Mouse (Mus musculus): ENCODE measurements around the gene Abca1. TPM values are rescaled to one million over a fixed set of nuclear protein-coding genes. Genes with fewer than 3 reads are reported as not detected.

Abca1 gene
- 8.9 and 9.3 TPM in 2 replicates for polyA plus RNA-seq (2012; rRNA removed)

- Histone ChIP-seq H3K36me3 (ENCODE audit: control insufficient read depth, insufficient read depth, low read length) (no peaks in the 10 kb centered on the region), H3K4me3 (ENCODE audit: insufficient read depth, low read depth, low read length) (peak within 1 kb of the TSS; percentile 93), H3K27ac (ENCODE audit: insufficient read depth, low read depth, low read length) (peak within 1 kb of the TSS; percentile 82), H3K4me1 (ENCODE audit: control insufficient read depth, insufficient read depth, low read length) (peaks cover 6% of the 10 kb centered on the region; the same call in 1 of the 2 replicates), H3K27me3 (replicated peaks; ENCODE audit: control insufficient read depth, insufficient read depth, low read length) (no peaks in the 10 kb centered on the region)
- under 1% methylated on average over 37 of the region's 37 CpGs for WGBS
- peak; percentile 64 for TF ChIP-seq POLR2A (IDR thresholded peaks at IDR 0.05; ENCODE audit: low read depth, low read length)
- TF ChIP-seq CTCF (conservative IDR thresholded peaks at IDR 0.05; ENCODE audit: insufficient read depth, insufficient read length, low read depth, low read length): 0 out of 2 replicates have a peak, but pooled peaks have one; percentile 11
- DNase-seq: peak; percentile 97
Measured at GRCm38 (mm10) chr4:53159767-53160166, at the start of gene Abca1. Abca1 (minus strand) TSS chr4:53159895.

DNA sequence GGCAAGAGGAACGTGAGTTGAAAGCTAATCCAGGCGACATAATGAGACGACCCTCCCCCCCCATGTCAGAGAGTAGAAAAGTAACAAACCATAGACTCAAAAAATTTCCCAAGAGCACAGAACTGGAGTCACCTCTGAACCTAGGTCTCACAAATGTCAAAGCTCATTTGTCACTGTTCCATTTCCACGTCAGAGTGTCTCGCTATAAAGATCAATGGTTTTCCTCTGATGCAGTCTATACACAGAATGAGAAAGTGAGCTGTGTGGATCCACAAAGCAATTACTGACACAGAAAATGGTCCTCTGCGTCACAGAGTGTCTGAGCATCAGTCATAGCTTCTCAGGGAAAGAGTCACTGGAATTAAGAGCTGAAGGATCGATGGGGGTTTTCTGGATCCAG, 44.8 kb upstream of the Abca1 start:
- Histone ChIP-seq H3K27ac (ENCODE audit: insufficient read depth, low read depth, low read length) (no peak overlapping the region), H3K27me3 (replicated peaks; ENCODE audit: control insufficient read depth, insufficient read depth, low read length) (no peaks in the 10 kb centered on the region), H3K4me3 (ENCODE audit: insufficient read depth, low read depth, low read length) (no peak overlapping the region), H3K36me3 (ENCODE audit: control insufficient read depth, insufficient read depth, low read length) (no peaks in the 10 kb centered on the region), H3K4me1 (ENCODE audit: control insufficient read depth, insufficient read depth, low read length) (no peaks in the 10 kb centered on the region)
- TF ChIP-seq CTCF (conservative IDR thresholded peaks at IDR 0.05; ENCODE audit: insufficient read depth, insufficient read length, low read depth, low read length) (no peak), POLR2A (IDR thresholded peaks at IDR 0.05; ENCODE audit: low read depth, low read length) (no peak)
- DNase-seq: no peak
- 73% methylated on average over 7 of the region's 7 CpGs for WGBS

GRCm38 (mm10) chr4:53203595-53204400, 44.1 kb upstream of the Abca1 start:
- no peaks in the 10 kb centered on the region for H3K27me3 ChIP-seq (replicated peaks; ENCODE audit: control insufficient read depth, insufficient read depth, low read length)
- 59% methylated on average over 15 of the region's 15 CpGs for WGBS
- DNase-seq: peak; percentile 43
- H3K4me3 ChIP-seq (ENCODE audit: insufficient read depth, low read depth, low read length): no peak overlapping the region
- TF ChIP-seq CTCF (conservative IDR thresholded peaks at IDR 0.05; ENCODE audit: insufficient read depth, insufficient read length, low read depth, low read length) (no peak), POLR2A (IDR thresholded peaks at IDR 0.05; ENCODE audit: low read depth, low read length) (no peak)
- H3K27ac ChIP-seq (ENCODE audit: insufficient read depth, low read depth, low read length): no peak overlapping the region
- no peaks in the 10 kb centered on the region for H3K4me1 ChIP-seq (ENCODE audit: control insufficient read depth, insufficient read depth, low read length)
- H3K36me3 ChIP-seq (ENCODE audit: control insufficient read depth, insufficient read depth, low read length): no peaks in the 10 kb centered on the region

DNA sequence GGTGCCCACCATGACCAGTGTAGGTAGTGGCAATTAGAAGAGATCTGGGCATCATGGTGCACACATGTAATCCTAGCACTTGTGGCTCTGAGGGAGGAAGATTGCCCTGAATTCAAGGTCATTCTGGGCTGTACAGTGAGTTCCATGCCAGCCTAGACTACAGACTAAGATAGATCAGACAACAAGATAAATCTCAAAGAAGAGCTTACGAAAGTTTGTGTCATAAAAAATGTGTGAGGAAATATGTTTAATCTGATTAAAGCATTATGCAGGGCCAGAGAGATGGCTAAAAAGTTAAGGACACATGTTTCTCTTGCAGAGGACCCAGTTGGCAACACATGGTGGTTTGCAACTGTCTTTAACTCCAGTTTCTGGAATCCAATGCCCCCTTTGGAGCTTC, 40.6 kb upstream of the Abca1 start:
- Histone ChIP-seq H3K36me3 (ENCODE audit: control insufficient read depth, insufficient read depth, low read length) (no peaks in the 10 kb centered on the region), H3K4me1 (ENCODE audit: control insufficient read depth, insufficient read depth, low read length) (peaks cover 3% of the 10 kb centered on the region; the same call in 1 of the 2 replicates), H3K27me3 (replicated peaks; ENCODE audit: control insufficient read depth, insufficient read depth, low read length) (no peaks in the 10 kb centered on the region), H3K27ac (ENCODE audit: insufficient read depth, low read depth, low read length) (no peak overlapping the region), H3K4me3 (ENCODE audit: insufficient read depth, low read depth, low read length) (no peak overlapping the region)
- TF ChIP-seq POLR2A (IDR thresholded peaks at IDR 0.05; ENCODE audit: low read depth, low read length): no peak
- TF ChIP-seq CTCF (conservative IDR thresholded peaks at IDR 0.05; ENCODE audit: insufficient read depth, insufficient read length, low read depth, low read length): no peak
- WGBS: 80% methylated on average over 1 of the region's 1 CpGs
- DNase-seq: no peak

DNA sequence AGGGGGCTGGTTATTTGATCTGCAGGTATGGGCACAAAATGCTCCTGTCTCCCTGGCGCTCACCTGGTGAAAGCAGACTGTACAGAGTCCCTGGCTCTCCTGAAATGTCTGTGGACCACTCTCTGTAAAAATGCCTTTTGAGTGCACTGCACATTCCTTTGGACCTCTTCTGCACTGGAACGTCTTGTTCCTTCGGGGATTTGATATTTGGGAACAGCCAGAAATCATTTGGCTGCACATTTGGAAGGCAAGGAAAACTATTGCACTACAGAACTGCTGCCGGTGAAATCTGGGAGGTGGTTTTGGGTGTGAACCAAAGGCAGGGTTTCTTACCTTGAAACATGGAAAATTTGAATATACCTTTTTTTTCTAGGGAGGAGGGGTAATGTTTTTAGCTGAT, 38.1 kb upstream of the Abca1 start:
- no peak for DNase-seq

GRCm38 (mm10) chr4:53196058-53196771, 36.5 kb upstream of the Abca1 start:
- 19% methylated on average over 24 of the region's 24 CpGs for WGBS

More for the DNA sequence above, 38.1 kb upstream of the Abca1 start:
- H3K27ac ChIP-seq (ENCODE audit: insufficient read depth, low read depth, low read length): no peak overlapping the region
- no peaks in the 10 kb centered on the region for H3K36me3 ChIP-seq (ENCODE audit: control insufficient read depth, insufficient read depth, low read length)
- no peak for TF ChIP-seq CTCF (conservative IDR thresholded peaks at IDR 0.05; ENCODE audit: insufficient read depth, insufficient read length, low read depth, low read length)
- TF ChIP-seq POLR2A (IDR thresholded peaks at IDR 0.05; ENCODE audit: low read depth, low read length): no peak
- H3K27me3 ChIP-seq (replicated peaks; ENCODE audit: control insufficient read depth, insufficient read depth, low read length): no peaks in the 10 kb centered on the region
- H3K4me3 ChIP-seq (ENCODE audit: insufficient read depth, low read depth, low read length): no peak overlapping the region
- H3K4me1 ChIP-seq (ENCODE audit: control insufficient read depth, insufficient read depth, low read length): peaks cover 3% of the 10 kb centered on the region; the same call in 1 of the 2 replicates
- WGBS: 69% methylated on average over 4 of the region's 4 CpGs

More at GRCm38 (mm10) chr4:53196058-53196771, 36.5 kb upstream of the Abca1 start:
- H3K27me3 ChIP-seq (replicated peaks; ENCODE audit: control insufficient read depth, insufficient read depth, low read length): no peaks in the 10 kb centered on the region
- H3K4me1 ChIP-seq (ENCODE audit: control insufficient read depth, insufficient read depth, low read length): peaks cover 3% of the 10 kb centered on the region; the same call in 1 of the 2 replicates
- TF ChIP-seq POLR2A (IDR thresholded peaks at IDR 0.05; ENCODE audit: low read depth, low read length) (no peak), CTCF (conservative IDR thresholded peaks at IDR 0.05; ENCODE audit: insufficient read depth, insufficient read length, low read depth, low read length) (0 out of 2 replicates have a peak, but pooled peaks have one; percentile 17)
- peak; percentile 95 for DNase-seq
- H3K27ac ChIP-seq (ENCODE audit: insufficient read depth, low read depth, low read length): peak overlapping the region; percentile 30; the same call in 1 of the 2 replicates
- H3K36me3 ChIP-seq (ENCODE audit: control insufficient read depth, insufficient read depth, low read length): no peaks in the 10 kb centered on the region
- H3K4me3 ChIP-seq (ENCODE audit: insufficient read depth, low read depth, low read length): peak overlapping the region; percentile 36
